ENCODE assay signal across 10 mouse cellular contexts in the genomic region with DNA sequence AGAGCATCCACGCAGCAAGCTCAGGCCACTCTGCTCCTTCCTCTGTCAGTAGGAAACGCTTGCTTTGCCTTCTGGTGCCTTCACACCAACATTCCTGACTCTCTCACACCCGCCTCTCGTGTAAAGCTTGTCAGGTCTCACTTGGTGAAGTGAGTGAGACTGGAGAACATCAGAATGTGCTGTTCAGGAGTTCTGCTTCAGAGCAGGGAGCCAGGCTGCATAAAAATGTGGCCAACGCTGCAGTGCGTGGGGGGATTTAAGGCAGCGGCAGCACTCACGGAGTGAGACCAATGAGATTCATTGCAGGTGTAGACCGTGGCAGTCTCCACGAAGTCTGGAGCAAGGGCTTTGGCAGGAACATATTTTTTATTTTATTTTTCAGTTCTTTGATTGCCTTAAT.
A peak's percentile ranks its signal among the peaks of the same experiment; 100 is the strongest.
DNase-seq lines count a peak whose midpoint lies in the region; ATAC-seq and TF ChIP-seq lines count a peak whose summit lies in the region.
"Had no signal": no experiment of that assay in that cellular context is flagged by ENCODE, and none has a peak within 500 bp of the region (broad histone marks: within the 10 kb centered on the region; RNA-seq: fewer than 3 reads in every experiment).

No protein-coding gene starts in this region.

- H3K36me3 ChIP-seq in kidney, embryonic 14.5 days (ENCODE audit: control insufficient read depth, insufficient read depth, low read length): no peaks in the 10 kb centered on the region
- no peaks in the 10 kb centered on the region for H3K36me3 ChIP-seq in embryonic facial prominence, embryonic 14.5 days (ENCODE audit: control insufficient read depth, insufficient read depth, low read length)
- no peaks in the 10 kb centered on the region for H3K36me3 ChIP-seq in forebrain, postnatal 0 days (ENCODE audit: insufficient read depth)
- H3K36me3 ChIP-seq in lung, embryonic 16.5 days (ENCODE audit: control insufficient read depth, insufficient read depth, low read length): no peaks in the 10 kb centered on the region

- H3K9me3 ChIP-seq in kidney, embryonic 14.5 days (ENCODE audit: control insufficient read depth, low read length): no peaks in the 10 kb centered on the region
- no peaks in the 10 kb centered on the region for H3K9me3 ChIP-seq in embryonic facial prominence, embryonic 14.5 days (ENCODE audit: control insufficient read depth, low read length)
- H3K9me3 ChIP-seq in forebrain, postnatal 0 days (ENCODE audit: low read length): no peaks in the 10 kb centered on the region
- no peaks in the 10 kb centered on the region for H3K9me3 ChIP-seq in lung, embryonic 16.5 days (ENCODE audit: control insufficient read depth, low read length)

- peak; percentile 52; the same call in 1 of the 2 replicates for ATAC-seq in kidney, embryonic 14.5 days (ENCODE audit: low FRiP score, low TSS enrichment)
- ATAC-seq in embryonic facial prominence, embryonic 14.5 days (ENCODE audit: low read depth): no peak
- ATAC-seq in forebrain, postnatal 0 days: no peak
- ATAC-seq in lung, embryonic 16.5 days (ENCODE audit: low read depth): peak; percentile 89
- ATAC-seq: hindbrain, postnatal 0 days; Patski had no signal

- H3K4me3 ChIP-seq in kidney, embryonic 14.5 days (ENCODE audit: low read length): no peak overlapping the region
- no peak overlapping the region for H3K4me3 ChIP-seq in embryonic facial prominence, embryonic 14.5 days (ENCODE audit: low read depth, low read length)
- no peak overlapping the region for H3K4me3 ChIP-seq in forebrain, postnatal 0 days (ENCODE audit: low read depth, low read length)
- H3K4me3 ChIP-seq in lung, embryonic 16.5 days (ENCODE audit: low read length): no peak overlapping the region

- no peak overlapping the region for H3K27ac ChIP-seq in kidney, embryonic 14.5 days (ENCODE audit: low read depth, low read length)
- peak overlapping the region; percentile 55 for H3K27ac ChIP-seq in embryonic facial prominence, embryonic 14.5 days (replicated peaks; ENCODE audit: low read depth, low read length)
- H3K27ac ChIP-seq in forebrain, postnatal 0 days (ENCODE audit: low read depth, low read length): no peak overlapping the region
- H3K27ac ChIP-seq in lung, embryonic 16.5 days (ENCODE audit: low read length): peak overlapping the region; percentile 21; the same call in 1 of the 2 replicates
- H3K27ac ChIP-seq: hindbrain, postnatal 0 days; macrophage had no signal

- DNase-seq in kidney, adult 9 months: no peak
- DNase-seq in embryonic facial prominence, embryonic 14.5 days (ENCODE audit: low spot score): no peak
- no peak for DNase-seq in forebrain, postnatal 0 days
- DNase-seq in urinary bladder, adult 18-20 months (ENCODE audit: low spot score in 2 of 2): no peak
- no peak for DNase-seq in T-cell, adult 2 months (ENCODE audit: low spot score)

- peaks cover 3% of the 10 kb centered on the region for H3K27me3 ChIP-seq in kidney, embryonic 14.5 days (ENCODE audit: control insufficient read depth, insufficient read depth, low read length)
- H3K27me3 ChIP-seq in embryonic facial prominence, embryonic 14.5 days (replicated peaks; ENCODE audit: control insufficient read depth, insufficient read depth, low read length): no peaks in the 10 kb centered on the region
- H3K27me3 ChIP-seq in forebrain, postnatal 0 days (ENCODE audit: insufficient read depth, low read length): no peaks in the 10 kb centered on the region
- H3K27me3 ChIP-seq in lung, embryonic 16.5 days (ENCODE audit: control insufficient read depth, insufficient read depth, low read depth, low read length): no peaks in the 10 kb centered on the region
- H3K27me3 ChIP-seq: Patski had no signal

- no peak overlapping the region for H3K4me2 ChIP-seq in kidney, embryonic 14.5 days (replicated peaks; ENCODE audit: low read depth, low read length)
- H3K4me2 ChIP-seq in embryonic facial prominence, embryonic 14.5 days (ENCODE audit: low read depth, low read length): peak overlapping the region; percentile 32
- peak overlapping the region; percentile 11; the same call in 1 of the 2 replicates for H3K4me2 ChIP-seq in forebrain, postnatal 0 days (ENCODE audit: low read depth)
- H3K4me2 ChIP-seq in lung, embryonic 16.5 days (ENCODE audit: low read depth, low read length): peak overlapping the region; percentile 15; the same call in 1 of the 2 replicates

- no peak for TF ChIP-seq CTCF in forebrain, postnatal 0 days (IDR thresholded peaks at IDR 0.05; ENCODE audit: low read depth)

- H3K9ac ChIP-seq in kidney, embryonic 14.5 days (ENCODE audit: low read depth, low read length): no peak overlapping the region
- peak overlapping the region; percentile 30; the same call in 1 of the 2 replicates for H3K9ac ChIP-seq in embryonic facial prominence, embryonic 14.5 days (ENCODE audit: low read depth, low read length)
- no peak overlapping the region for H3K9ac ChIP-seq in forebrain, postnatal 0 days
- H3K9ac ChIP-seq in lung, embryonic 16.5 days (ENCODE audit: low read length): no peak overlapping the region

- 23% methylated on average over 10 of the region's 10 CpGs for WGBS in kidney, embryonic 14.5 days
- WGBS in embryonic facial prominence, embryonic 14.5 days: 24% methylated on average over 10 of the region's 10 CpGs
- 34% methylated on average over 10 of the region's 10 CpGs for WGBS in forebrain, postnatal 0 days
- 30% methylated on average over 10 of the region's 10 CpGs for WGBS in lung, embryonic 16.5 days

- H3K4me1 ChIP-seq in kidney, embryonic 14.5 days (ENCODE audit: control insufficient read depth, insufficient read depth, low read length): peaks cover 6% of the 10 kb centered on the region; the same call in 1 of the 2 replicates
- H3K4me1 ChIP-seq in embryonic facial prominence, embryonic 14.5 days (ENCODE audit: control insufficient read depth, insufficient read depth, low read length): peaks cover 50% of the 10 kb centered on the region
- H3K4me1 ChIP-seq in forebrain, postnatal 0 days (ENCODE audit: insufficient read depth): peaks cover 13% of the 10 kb centered on the region; the same call in 1 of the 2 replicates
- peaks cover 8% of the 10 kb centered on the region; the same call in 1 of the 2 replicates for H3K4me1 ChIP-seq in lung, embryonic 16.5 days (replicated peaks; ENCODE audit: control insufficient read depth, insufficient read depth, low read length)

Comparison
In these comparisons a context has a peak if more than half of its experiments do, and no peak if none do; other contexts are left out.
1. ATAC-seq: peak in kidney, embryonic 14.5 days (single experiment) and lung, embryonic 16.5 days (single experiment); none in embryonic facial prominence, embryonic 14.5 days (single experiment) and forebrain, postnatal 0 days (single experiment).
2. H3K27ac ChIP-seq: peak in embryonic facial prominence, embryonic 14.5 days (single experiment) and lung, embryonic 16.5 days (single experiment); none in kidney, embryonic 14.5 days (single experiment) and forebrain, postnatal 0 days (single experiment).